In genomic region chr16:9247198-9247597, GRCm38 (mm10) we compare ENCODE assay signal across 21 mouse cellular contexts.
DNase-seq lines count a peak whose midpoint lies in the region; ATAC-seq lines count a peak whose summit lies in the region.
"Had no signal": no experiment of that assay in that cellular context is flagged by ENCODE, and none has a peak within 500 bp of the region (broad histone marks: within the 10 kb centered on the region; RNA-seq: fewer than 3 reads in every experiment).

No protein-coding gene starts in this region.

- ATAC-seq in granulocyte monocyte progenitor cell, adult 5-6 weeks (replicated peaks; ENCODE audit: poor library complexity, severe bottlenecking), result no peak
- no peak for ATAC-seq in forebrain, embryonic 16.5 days
- ATAC-seq: activated CD4-positive, CD25-positive, alpha-beta regulatory T cell, adult 4 months; intestine, embryonic 15.5 days had no signal

- DNase-seq in cerebellum, postnatal 10 days, result peak; percentile 12 to 23
- DNase-seq in cerebellum, adult 18-20 months, result no peak
- DNase-seq in retina, postnatal 1 day, result peak; percentile 32
- no peak for DNase-seq in retina, embryonic 14.5 days (ENCODE audit: low spot score)
- peak; percentile 12 for DNase-seq in layer of hippocampus, adult 9-10 months (ENCODE audit: low spot score)
- DNase-seq in lung, postnatal 4 days, result no peak
- DNase-seq: cerebellum, adult 11-12 months; gastrocnemius, postnatal 25 days; kidney, postnatal 25 days; lung, adult 2 months; lung, postnatal 36 days; right cerebral cortex, postnatal 4 days had no signal

- H3K4me3 ChIP-seq in forebrain, embryonic 16.5 days (replicated peaks; ENCODE audit: low read length), result no peak overlapping the region
- H3K4me3 ChIP-seq: embryonic facial prominence, embryonic 12.5 days; heart, embryonic 12.5 days; intestine, embryonic 15.5 days; left cerebral cortex, adult 2 months had no signal

- H3K9me3 ChIP-seq in forebrain, embryonic 16.5 days (ENCODE audit: control insufficient read depth, low read length), result no peaks in the 10 kb centered on the region
- H3K9me3 ChIP-seq: embryonic facial prominence, embryonic 12.5 days; heart, embryonic 12.5 days; intestine, embryonic 15.5 days had no signal

- H3K4me2 ChIP-seq in forebrain, embryonic 16.5 days (ENCODE audit: low read length), result no peak overlapping the region
- H3K4me2 ChIP-seq: embryonic facial prominence, embryonic 12.5 days; heart, embryonic 12.5 days; hindbrain, embryonic 14.5 days; intestine, embryonic 15.5 days; midbrain, embryonic 11.5 days had no signal

- 65% methylated on average over 3 of the region's 3 CpGs for WGBS in forebrain, embryonic 16.5 days

- H3K4me1 ChIP-seq in forebrain, embryonic 16.5 days (replicated peaks; ENCODE audit: control insufficient read depth, insufficient read depth, low read length), result no peaks in the 10 kb centered on the region
- H3K4me1 ChIP-seq: embryonic facial prominence, embryonic 12.5 days; heart, embryonic 12.5 days; intestine, embryonic 15.5 days had no signal

- no peak overlapping the region for H3K27ac ChIP-seq in forebrain, embryonic 16.5 days (ENCODE audit: low read length)
- H3K27ac ChIP-seq: embryonic facial prominence, embryonic 12.5 days; hindbrain, embryonic 14.5 days; intestine, embryonic 15.5 days; left cerebral cortex, adult 2 months had no signal

- no peaks in the 10 kb centered on the region for H3K36me3 ChIP-seq in forebrain, embryonic 16.5 days (ENCODE audit: control insufficient read depth, insufficient read depth)
- H3K36me3 ChIP-seq: embryonic facial prominence, embryonic 12.5 days; heart, embryonic 12.5 days; intestine, embryonic 15.5 days had no signal

- H3K9ac ChIP-seq in forebrain, embryonic 16.5 days (replicated peaks; ENCODE audit: low read depth, low read length), result no peak overlapping the region
- H3K9ac ChIP-seq: embryonic facial prominence, embryonic 12.5 days; heart, embryonic 12.5 days; hindbrain, embryonic 14.5 days; intestine, embryonic 15.5 days had no signal

- no peaks in the 10 kb centered on the region for H3K27me3 ChIP-seq in forebrain, embryonic 16.5 days (replicated peaks; ENCODE audit: control insufficient read depth, insufficient read depth, low read length)
- H3K27me3 ChIP-seq: embryonic facial prominence, embryonic 12.5 days; heart, embryonic 12.5 days; intestine, embryonic 15.5 days had no signal

Comparison
In these comparisons a context has a peak if more than half of its experiments do, and no peak if none do; other contexts are left out.
1. DNase-seq: peak in cerebellum, postnatal 10 days (2 of 2), retina, postnatal 1 day (single experiment) and layer of hippocampus, adult 9-10 months (single experiment); none in cerebellum, adult 18-20 months (0 of 2), retina, embryonic 14.5 days (single experiment) and lung, postnatal 4 days (0 of 2).